Mouse (Mus musculus) thymus, postnatal 25 days (tissue): ENCODE results near the gene Usp46.
"Not testable (repeated sequence)": the region's sequence is repeated elsewhere in the genome, so short reads cannot be mapped to it uniquely, and the experiment has no call there.

Experiments
- DNase-seq: peaks from one replicate; pipeline ENCODE4 v3.0.0; 2022

Gene Usp46

DNA sequence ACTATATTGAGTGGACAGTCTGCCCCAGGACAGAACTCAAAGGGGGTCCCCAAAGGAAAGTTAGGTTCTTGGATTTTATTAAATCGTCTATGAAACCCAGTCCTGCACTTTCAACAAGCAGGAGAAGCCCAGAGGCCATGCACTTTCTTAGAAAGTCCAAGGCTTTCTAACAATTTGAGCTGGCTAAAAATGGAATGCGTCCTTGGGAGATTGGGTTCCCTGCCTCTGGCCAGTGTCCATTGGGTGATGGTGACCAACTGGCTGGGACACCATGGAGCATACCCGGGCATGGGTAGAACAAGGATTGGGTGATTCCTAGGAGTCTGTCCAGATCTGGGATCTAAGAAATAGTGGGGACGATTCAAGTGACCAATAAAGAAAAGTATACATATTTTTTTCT, 47.7 kb downstream of the Usp46 start:
- no peak for DNase-seq

DNA sequence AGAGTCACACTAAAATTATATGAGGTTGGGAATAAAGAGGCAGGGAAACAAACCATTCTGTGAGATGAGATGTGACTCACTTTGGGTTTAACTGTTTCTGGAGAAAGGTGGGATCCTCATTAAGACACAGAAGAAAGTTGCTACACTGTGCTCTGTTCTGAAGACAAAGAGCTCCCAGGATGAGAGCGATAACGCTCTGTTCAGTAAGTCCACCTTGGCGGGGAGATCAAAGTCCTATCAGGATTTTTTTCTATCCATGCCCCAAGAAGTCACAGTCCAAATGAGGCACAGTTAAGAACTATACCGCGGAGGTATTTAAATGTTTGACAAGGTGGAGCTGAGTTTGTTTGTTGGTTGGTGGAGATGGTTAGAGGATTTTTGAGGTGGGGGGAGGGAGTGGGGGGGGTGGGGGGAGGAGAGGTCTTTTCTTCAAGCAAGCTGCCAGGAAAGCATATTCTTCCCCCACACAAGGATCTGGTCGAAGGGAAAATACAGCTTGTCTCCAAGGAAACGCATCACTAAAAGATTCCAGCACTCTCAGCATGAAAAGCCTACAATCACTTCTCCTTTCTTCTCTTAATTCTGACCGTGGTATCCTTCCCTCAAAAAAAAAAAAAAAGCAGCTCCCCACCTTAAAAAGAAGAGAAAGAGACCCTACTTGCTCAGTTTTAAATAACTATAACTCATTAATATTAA, 49.2 kb downstream of the Usp46 start:
- no peak for DNase-seq

DNA sequence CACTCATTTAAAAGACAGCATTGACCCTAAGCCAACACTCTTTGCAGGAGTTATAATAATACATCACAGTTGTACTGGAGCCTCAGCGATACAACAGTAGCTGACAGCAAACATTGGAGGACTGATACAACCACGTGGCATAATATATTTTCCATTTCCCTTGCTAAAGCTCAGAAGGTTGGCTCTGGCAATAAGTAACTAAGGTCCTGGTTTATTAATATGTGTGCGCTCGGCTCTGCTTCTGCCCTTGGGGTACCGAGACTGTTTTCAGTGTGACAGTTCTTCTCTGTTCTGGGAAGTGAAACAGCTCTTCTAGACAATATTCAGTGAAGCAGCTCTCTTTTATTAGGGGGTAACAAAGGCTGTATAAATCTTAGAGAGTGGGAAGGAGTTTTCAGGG, 50.7 kb downstream of the Usp46 start:
- no peak for DNase-seq

DNA sequence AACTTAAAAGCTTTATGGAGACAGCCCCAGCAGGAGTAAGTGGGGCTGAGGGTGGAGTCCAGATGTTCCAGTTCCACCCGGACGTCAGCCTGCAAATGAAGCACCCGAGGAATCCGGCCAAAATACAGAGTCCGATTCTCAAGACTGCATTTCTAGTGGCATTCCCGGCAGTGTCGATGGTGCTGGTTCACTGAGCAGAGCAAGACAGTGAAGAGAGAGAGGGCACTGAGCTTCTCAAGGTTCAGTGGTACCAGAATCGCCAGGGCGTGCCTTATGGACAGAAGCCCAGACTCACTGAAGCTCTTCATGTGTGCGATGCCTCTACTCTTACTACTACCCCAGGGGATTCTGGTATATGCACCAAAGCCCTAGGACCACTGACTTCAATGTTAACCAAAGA, 56.6 kb downstream of the Usp46 start:
- DNase-seq = no peak

DNA sequence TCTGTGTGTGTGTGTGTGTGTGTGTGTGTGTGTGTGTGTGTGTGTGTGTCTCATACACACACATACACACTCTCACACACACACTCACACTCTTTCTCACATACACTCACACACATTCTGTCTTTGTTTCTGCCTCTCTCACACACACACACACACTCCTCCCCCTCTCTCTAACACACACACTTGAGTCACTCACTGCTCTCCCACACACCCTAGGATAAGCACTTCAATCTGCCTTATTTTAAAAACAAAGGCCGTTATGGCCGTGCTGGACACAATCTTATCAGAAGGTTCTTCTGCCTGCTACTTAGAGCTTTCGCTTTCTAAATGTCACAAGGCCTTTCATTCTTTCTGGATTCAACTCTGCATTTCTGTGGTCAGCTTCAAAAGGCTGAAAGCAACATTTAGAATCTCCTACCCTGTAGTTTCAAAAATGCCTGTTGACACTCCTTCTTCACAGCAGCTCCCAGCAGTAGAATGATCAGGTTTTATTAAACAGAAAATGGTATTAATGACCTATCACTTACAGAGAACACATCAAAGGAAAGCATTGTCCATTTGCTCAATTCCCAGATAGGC, 60.6 kb downstream of the Usp46 start:
- DNase-seq = no peak

DNA sequence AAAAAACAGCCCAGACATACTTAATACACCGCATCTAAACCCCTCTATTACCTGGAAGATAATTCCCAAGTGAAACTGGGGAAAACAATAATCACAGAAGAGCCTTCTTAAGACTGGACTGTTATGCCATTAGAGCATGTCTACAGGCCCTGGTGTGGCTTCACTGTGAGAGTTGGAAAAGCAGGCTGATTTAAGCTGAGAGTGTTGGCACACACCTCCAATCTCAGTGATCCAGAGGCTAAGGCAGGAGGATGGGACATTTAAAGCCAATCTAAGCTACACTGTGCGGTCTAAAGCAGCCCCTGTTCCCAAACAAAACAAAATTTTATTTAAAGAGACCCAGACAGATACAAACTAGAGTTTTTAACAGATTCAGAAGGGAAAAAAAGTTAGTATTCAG, 62.3 kb downstream of the Usp46 start:
- no peak for DNase-seq

DNA sequence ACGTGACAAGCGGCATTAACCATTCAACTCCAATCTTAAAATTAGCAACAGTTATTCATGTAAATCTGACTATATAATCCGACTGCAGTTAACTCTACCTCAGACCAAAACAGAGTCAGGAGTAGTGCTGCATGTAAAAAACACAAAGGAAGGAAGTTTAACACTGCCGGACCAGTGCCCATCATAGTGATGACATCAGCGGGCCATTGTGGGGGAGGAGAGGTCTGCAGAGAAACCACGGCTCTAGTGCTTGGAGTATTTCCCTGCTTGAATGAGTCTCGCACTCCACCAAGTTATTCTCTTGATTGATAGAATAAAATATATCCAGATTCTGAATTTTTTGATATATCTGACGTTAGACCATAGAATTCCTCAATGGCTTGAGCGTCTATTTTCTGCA, 66.5 kb downstream of the Usp46 start:
- DNase-seq = no peak

DNA sequence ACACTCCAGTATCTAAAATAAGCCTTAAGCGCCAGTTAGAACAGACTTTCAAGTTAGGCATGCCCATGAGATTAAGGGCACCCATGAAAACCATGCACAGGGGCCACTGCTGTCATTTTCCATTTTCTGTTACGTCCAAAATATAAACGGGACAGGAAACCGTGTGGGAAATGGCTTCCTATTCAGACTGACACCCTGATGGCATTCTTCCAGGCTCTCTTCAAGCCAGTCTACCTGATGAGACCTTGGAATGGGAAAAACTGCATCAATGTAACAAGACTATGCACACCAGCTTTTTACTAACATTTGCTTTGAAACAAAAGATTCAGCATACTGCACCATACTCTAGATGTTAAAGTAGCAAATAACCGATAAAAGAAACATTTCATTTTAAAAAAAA, 69.3 kb downstream of the Usp46 start:
- no peak for DNase-seq

DNA sequence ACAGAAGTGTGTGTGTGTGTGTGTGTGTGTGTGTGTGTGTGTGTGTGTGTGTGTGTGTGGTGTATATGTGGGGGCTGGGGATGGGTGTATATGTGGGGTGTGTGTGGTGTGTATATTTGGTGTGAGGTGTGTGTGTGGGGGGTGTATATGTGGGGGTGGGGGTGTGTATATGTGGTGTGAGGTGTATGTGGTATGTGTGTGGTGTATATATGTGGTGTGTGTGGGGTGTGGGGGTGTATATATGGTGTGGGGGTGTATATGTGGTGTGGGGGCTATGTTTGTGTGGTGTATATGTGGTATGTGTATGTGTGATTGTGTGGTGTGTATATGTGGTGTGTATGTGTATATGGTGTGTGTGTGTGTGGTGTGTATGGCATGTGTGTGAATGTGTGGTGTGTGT, 73.4 kb downstream of the Usp46 start:
- DNase-seq = no peak

DNA sequence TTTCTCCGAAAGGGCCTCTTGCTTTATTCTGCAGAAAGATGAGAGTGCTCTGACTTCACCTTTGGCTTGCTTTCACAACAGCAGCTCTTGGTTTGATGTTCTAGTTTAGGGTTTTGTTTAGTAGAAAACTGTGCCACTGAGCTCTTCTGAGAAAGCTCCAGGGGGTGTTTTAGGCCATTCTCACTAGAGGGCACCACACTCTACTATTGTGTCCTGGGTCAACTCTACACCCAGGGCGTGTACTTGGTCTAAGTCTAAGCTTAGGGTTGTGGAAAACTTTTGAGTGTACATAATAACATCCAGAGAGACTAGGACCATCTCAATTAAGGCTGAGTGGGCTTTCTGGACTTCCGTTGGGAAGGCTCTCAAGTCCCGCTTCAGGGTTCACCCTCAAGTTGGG, 74.7 kb downstream of the Usp46 start:
- peak; percentile 22 for DNase-seq

DNA sequence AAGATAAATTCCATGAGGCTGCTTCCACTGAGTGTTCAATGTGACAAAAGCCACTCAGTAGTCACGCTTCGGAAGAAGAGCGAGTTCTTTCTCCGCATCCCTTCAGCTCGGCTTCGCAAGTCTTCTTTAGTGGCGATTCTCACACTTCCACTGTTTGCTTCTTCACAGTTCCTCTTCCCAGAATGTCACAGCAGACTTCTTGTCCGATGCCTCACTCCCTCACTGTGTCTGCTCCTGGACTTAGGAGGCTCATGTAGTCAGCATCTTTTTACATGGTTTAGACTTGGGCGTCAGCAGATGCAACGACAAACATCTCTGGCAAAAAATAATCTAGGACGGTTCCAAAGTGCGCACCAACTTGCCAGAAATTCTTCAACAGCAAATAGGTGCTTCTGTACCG, 75.9 kb downstream of the Usp46 start:
- no peak for DNase-seq

DNA sequence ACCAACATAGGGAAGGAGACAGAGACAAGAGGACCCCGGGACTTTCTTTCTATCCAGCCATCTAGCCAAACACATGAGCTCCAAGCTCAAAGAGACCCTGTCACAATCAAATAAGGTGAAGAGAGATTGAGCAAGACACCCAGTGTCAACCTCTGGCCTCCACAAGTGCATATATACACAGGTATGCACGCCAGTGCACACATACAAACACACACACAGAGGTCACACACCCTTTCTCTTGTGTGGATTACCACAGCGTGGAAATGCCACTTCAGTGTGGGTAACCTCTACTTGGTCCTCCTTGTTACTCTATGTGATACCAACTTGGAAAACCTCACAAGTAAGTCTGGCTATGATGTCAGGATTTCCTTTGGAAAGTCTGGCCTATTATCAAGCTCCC, 78.7 kb downstream of the Usp46 start:
- no peak for DNase-seq

DNA sequence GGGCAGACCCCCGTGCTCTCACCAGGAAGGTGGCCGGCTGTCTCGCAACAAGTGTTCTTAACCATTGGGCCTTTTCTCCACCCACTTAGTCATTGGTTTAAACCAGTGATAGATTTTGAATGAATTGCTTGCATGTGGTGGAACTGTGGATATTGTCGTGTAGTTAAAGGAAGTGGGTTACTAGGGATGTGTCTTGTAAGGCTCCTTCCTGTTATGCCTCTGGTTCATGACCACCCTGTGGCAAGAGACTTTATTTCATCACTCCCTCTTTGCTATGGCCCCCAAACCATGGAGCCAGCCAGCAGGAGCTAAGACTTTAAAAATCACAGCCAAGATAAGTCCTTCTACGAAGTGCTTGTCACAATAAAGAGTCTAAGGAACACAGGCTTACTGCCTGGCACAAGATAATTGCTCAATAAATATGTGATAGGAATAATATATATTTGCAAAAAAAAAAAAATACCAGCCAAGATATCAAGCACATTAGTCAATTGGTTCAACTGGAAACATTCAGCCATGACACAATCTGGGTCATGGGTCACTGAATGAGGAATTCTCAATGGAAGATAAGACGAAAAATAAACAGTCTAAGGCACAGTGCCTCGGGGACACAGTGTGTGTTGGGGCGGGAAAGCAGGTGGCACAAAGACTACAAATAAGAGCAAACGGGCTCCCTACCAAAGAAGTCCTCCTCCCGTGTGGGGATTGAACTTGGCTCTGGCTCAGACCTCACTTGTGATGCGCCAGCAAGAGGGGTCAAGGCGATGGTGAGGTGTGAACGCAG, 80.3 kb downstream of the Usp46 start:
- no peak for DNase-seq

DNA sequence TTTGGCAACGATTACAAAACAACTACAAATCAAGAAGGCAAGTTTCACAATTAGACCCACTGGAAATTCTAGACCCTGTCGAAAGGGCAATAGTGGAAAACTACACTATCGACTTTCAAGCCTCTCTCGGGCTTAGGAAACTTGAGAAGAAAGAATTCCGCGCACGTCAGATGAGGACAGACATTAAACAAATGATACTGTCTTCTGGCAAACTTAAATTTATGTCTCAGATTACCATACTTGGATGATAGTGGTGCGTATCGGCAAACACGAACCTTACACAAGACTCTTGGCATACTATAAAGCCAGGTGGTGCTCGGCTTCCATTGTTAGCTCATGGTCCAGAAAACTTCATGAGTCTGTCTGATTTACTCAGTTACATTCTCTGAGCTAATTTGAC, 90.8 kb downstream of the Usp46 start:
- DNase-seq = no peak

DNA sequence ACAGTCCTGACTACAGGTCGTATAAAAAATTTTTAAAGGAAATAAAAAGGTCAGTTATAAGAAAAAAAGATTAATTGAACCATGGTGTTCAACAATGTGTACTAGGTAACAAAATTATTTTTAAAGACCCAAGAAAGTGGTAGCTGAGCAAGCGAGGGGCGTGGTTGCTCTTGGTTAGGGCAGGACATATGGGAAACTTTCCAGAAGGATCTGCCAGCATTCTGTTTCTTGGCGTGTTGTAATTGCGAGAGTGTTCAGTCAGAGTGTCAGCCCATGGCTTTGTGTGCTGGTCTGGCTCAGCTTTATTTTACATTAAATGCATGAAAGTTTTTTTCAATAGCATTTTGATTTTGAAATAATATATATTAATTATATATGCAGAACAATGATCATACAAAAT, 96.5 kb downstream of the Usp46 start:
- DNase-seq = no peak

DNA sequence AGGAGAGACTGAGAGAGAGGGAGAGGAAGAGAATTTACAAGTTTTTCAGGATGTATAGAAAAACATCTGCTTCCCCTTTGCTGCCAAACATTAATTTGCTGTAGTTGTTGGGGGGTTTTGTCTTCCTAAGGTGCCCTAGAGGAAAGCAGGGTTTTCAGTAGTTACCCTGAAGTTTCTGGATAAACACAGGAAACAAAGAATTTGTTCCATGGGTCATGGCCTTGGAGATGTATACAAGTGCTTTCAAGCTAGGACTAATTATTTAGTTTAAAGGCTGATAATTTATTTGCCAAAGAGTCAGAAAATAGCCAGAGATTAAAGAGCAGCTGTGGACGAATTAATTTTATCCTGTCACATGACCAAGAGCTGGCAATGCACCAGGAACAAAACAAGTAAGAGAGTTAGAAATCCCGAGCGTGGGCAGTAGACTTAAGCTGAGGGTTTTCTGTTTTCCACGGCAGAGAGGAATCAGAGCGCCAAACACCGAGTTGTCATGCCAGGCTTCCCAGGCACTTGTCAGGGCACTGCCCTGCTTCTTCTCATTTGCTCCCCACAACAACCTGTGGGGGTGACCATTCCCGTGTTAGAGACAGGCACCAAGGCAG, 98.1 kb downstream of the Usp46 start:
- no peak for DNase-seq

DNA sequence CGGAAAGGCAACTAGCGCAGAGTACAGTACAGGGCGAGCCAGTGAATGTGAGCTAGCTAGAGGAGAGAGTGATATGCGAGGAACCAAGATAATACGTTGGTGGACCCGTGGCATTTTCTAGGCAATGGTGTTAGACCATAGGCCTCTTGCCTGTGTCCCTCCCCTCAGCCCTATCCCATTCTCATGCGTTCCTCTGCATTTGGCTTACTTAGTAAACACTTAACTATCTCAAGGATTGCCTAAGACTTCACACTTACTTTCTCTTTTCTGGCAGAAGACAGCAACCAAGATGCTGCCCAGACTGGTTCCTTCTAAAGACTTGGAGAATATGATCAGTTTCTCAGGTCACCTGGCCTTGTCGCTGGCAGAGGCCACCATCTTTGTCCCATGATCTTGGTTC, 98.9 kb downstream of the Usp46 start:
- no peak for DNase-seq

DNA sequence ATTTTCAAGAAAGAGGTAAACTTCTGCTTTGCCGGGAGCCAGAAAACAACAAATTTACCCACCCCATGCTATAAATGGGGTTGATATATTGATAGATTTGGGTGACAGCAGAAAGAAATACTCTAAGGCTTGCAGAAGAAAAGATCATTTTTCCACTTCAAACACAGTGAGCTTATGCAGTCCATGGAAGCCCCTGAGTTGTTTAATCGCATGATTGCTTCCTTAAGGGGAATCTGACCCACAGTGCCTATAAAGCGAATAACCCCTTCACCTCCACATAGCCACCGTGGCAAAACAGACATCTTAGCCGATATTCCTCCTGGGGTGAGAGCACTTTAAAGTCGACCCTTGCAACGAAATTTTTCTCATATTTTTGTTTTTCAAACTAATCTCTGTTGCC, 108.5 kb downstream of the Usp46 start:
- no peak for DNase-seq

DNA sequence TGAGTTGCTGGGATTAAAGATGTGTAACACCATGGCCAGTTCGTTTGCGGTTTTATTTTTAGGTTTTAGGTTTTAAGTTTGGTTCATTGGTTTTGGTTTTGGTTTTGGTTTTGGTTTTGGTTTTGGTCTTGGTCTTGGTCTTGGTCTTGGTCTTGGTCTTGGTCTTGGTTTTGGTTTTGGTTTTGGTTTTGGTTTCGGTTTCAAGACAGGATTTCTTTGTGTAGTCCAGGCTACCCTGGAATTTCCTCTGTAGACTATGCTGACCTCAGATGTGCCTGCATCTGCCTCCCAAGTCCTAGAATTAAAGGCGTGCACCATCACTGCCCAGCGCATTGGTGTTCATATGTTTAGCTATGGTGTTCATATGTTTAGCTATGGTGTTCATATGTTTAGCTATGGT, 109.6 kb downstream of the Usp46 start:
- DNase-seq = not testable (repeated sequence)

DNA sequence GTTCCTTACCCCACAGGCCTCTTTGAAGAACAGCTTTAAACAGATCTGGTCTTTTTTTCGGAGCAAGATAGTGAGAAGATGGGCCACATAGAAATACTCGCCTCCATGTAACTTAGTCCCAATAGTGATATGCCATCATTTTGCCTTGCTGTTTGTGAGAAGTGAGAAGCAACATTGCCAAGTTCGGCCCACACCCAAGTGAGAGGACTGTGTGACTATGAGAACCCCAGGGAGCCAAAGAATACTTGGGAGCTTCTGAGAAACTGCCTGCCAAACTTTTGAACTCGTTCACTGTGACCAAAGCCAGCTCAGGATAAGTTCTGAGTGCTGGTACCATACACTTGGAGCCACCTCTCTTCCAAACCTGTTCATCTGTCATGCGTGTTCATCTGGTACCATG, 110.1 kb downstream of the Usp46 start:
- no peak for DNase-seq

DNA sequence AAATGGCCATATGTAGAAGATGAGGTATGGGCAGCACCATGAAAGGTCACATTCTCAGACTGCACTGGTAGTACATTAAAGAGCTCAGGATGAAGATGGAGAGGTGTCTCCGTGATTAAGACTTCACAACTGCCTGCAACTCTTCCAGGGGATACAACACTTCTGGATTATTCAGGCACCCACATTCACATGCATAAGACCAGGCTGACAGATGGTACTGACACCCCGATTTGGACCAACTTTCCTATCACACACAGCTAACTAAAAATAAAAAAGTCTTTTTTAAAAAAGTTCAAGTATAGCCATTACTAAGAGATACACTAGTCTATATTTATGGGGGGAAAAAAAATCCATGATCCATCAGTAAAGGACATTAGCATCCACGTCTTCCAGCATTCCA, 112.5 kb downstream of the Usp46 start:
- no peak for DNase-seq

DNA sequence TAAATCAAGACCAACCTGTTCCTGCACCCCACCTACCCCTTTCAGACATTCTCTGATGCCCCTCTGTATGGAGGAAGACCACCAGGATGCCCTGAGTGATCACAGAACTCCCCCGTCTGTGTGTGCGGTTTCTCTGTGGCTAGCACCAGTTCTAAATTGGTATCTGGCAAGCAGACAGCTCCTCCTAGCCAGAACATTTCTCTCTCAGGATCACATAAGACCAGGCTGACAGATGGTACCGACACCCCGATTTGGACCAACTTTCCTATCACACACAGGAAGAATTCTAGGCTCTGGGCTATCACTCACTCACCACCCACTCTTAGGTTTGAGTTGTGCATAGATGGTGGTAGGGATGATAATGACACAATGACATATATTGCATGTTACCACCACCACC, 113.2 kb downstream of the Usp46 start:
- no peak for DNase-seq

DNA sequence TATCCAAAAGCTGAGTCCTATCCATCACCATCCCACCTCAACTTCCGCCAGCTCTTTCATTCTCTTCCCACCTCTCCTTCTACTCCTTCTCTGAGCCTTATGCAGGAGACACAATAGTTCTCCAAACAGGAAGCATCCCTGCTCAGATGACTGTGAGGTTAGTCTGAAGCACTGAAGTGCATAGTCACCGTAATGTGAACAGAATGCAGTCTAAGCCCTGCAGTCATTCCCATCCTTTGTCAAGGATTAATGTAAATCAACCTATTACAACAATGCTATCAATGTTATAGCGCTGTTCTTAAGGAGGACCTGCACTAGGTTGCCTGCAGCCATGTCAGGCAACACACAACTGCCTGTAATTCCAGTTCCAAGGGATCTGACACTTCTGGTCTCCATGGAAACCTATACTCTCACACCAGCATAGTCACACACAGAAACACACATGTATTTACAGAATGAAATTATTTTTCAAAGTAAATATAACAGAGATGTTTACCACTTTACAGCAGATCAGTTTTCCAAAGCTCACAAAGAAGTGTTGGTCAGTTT, 115.1 kb downstream of the Usp46 start:
- no peak for DNase-seq

DNA sequence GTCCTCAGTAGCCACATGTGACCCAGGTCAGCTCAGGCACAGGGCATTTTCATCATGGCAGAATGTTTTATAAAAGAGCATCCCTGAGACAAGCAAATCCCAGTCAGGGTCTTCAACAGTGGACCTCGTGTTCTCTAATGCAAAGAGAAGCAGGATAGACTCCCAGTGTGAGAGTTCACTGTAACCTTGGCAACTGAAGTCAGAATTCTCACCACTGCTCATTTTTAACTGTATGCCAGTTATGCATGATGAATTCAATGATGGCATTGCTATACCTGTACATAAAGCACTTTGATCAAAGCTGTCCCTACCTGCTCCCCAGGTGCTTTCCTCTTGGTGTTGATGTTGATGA, 116.6 kb downstream of the Usp46 start:
- no peak for DNase-seq
